Mouse (Mus musculus): ENCODE data around the gene Ift22.
A peak's percentile ranks its signal among the peaks of the same experiment; 100 is the strongest.
"Not testable (repeated sequence)": the region's sequence is repeated elsewhere in the genome, so short reads cannot be mapped to it uniquely, and the experiment has no call there.

The Ift22 gene

GRCm38 (mm10) chr5:136907587-136907986, 363 bp upstream of the Ift22 start:
- no peak for DNase-seq (ENCODE audit: low spot score)

DNA sequence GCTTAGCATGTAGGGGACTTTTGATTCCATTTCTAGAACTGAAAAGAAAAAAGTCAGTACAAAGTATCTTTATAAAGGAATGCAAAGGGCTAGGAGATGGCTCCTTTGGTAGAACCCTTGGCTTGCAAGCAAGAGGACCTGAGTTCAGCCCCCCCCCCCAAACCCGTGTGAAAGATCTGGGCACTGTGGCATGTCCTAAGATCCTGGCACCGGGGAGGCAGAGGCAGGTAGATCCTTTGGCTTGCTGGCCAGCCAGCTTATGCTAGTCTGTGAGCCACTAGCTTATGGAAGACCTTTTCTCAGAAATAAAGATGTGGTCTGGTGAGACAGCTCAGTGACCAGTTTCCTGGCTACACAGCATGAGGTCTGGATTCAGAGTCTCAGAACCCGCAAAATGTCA, 6.2 kb downstream of the Ift22 start:
- no peak for DNase-seq (ENCODE audit: low spot score)

- no peak for DNase-seq (ENCODE audit: low spot score)
Measured at GRCm38 (mm10) chr5:136917613-136918242, 9.8 kb downstream of the Ift22 start.

DNA sequence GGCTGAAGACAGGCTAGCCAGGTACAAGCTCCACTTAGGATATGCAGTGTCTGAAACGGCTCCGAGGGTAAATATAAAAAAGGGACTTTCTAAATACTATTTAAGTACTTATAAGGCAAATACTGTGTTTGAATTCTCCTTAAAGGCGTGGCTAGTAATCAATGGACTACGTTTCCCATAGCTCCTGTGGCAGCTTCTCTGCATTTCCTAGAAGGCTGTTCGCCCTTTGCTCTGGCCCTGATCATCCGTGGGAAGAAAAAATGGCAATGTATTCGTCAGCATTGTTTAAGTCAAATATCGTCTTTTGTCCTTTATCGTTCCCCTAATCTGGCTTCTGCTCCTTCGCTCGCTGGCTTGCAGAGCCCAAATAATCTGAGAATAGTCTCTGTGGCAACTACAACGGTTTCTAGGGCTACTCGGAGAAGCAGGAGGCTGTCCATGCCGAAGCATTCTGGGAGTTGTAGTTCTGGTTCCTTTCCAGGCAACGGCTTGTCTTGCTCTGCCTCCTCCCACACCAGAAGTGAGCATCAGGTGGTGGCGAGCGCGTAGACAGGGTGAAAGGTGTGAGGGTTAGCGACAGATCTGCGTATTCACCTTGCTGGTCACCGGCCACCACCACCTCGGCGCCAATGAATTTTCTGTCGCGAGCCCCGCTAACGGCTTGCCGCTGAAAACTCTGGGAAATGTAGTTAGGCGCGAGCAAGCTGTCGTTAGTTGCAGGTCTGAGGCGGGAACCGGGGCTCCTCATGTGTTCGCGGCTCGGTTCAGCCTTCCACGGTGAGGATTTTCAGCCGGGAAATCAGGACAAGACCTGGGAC, 10.9 kb downstream of the Ift22 start:
- peak; percentile 62 for DNase-seq (ENCODE audit: low spot score)

- DNase-seq (ENCODE audit: low spot score) = no peak
Measured at GRCm38 (mm10) chr5:136919546-136920301, 11.8 kb downstream of the Ift22 start.

GRCm38 (mm10) chr5:136922830-136923229, 14.9 kb downstream of the Ift22 start:
- DNase-seq (ENCODE audit: low spot score) = no peak

DNA sequence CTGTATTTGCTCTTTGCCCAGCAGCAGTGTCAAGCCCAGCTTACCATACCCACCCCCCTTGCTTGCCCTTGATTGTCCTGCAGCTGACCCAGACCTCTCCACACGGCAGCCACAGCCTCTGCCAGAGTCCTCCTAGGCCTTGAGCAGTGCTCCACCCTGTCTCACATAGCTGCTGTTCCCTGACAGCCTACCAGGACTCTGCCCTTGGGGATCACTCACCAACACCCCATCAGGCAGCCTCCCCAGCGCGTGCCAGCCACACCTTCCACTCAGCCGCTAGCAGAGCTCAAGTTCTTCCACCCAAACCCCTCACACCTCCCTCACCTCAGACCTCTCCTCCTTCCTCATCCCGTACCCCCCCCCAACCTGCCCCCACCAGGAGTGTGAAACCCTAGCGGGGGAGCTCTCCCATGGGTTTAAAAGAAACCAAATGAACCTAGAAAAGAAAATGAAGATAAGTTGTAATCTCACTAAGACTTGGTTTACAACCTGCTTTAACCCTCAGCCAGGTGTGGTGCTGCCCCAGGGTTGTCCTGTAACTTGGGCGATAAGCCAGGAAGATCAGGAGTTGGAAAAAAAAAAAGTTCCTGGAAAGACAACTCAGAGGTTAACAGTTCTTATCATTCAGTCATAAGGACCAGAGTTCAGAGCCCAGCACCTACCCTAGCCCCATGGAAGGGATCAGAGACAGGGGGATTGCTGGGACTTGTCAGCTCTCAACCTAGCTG, 16.0 kb downstream of the Ift22 start:
- DNase-seq (ENCODE audit: low spot score) = no peak

DNA sequence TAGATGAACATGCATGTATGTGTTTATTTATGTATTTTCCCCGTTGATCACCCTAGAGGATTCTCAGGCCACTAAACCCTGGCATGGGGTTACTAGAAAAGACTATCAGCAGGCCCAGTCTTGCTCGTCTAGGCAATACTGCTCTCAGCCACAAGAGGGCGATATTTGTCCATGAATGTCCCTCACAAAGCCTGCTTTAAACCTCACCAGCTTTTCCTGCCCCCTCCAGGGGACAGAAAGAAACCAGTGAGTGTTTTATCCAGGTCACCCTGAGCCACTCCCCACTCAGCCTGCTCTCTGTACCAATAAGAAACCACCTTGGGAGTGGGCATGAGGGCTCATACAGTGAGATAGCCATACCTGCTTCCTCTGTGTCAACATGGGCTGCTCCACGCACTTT, 21.1 kb downstream of the Ift22 start:
- peak; percentile 85 for DNase-seq (ENCODE audit: low spot score)

- DNase-seq (ENCODE audit: low spot score) = no peak
Measured at GRCm38 (mm10) chr5:136931896-136932295, 23.9 kb downstream of the Ift22 start.

DNA sequence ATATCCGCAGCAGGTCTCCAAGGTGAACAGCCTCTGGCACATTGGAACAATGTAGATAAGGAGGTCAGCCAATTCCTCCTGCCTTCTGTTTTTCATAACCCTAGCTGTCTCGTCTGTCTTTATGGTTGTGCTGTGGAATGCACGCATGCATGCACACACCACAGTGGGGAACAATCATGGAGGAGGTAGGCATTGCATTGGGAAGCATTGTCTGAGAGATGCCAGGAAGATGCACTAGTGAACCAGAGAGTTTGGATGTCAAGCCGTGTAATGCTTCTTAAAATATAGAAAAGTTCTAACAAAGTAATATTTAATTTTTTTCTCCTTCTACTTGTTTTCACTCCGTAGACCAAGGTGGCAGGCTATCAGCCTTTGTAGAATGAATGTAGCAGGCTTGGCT, 25.0 kb downstream of the Ift22 start:
- no peak for DNase-seq (ENCODE audit: low spot score)

DNA sequence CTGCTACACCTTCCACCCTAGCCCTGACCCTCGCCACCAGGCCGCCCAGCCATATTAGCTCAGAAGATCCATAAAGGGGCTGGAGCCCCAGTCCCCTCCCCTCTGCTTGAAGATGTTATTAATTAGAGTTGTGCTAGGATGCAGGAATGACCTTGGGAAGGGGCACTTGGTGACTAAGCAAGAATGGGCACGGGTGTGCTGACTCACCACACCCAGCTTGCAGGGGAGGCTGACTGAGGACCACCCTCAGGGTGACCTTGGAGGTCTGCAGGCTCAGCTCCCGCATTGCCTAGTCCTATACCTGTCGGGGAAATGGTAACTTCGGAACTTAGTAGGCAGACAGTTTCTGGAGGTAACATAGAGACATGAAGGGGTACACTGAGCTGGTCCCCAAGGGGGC, 26.0 kb downstream of the Ift22 start:
- no peak for DNase-seq (ENCODE audit: low spot score)

DNA sequence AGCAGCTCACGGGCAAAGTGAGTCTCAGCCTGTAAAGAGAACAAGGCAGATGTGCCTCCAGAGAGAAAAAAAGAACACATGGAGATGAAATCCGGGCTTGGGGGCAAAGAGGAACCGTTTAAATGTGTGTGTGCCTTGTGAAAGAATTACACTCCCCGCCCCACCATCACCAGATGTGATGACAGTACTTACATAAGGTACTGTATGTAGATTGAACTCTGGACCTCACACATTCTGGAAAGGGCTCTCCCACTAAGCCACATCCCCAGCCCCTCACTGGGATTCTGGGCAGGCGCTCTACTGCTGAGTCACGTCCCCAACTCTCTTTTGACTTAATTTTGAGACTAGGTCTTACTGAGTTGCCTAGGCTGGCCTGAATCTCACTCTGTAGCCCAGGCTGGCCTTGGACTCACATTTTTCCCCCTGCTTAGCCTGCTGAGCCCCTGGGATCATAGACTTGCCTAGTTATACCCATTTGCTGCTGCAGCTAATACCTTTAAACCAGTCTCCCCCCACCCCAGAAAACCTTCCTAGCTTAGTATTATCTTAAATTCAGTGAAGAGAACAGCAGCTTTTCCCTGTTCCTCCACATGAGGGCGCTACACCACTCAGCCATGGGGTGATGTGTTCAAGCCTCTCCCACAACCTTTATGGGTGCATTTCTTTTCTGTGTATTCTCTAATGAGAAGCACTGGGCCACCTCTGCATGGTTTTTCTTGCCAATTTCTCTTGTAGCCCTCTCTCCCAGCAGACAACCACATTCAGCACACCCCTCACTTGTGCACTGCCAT, 28.1 kb downstream of the Ift22 start:
- DNase-seq (ENCODE audit: low spot score) = no peak

DNA sequence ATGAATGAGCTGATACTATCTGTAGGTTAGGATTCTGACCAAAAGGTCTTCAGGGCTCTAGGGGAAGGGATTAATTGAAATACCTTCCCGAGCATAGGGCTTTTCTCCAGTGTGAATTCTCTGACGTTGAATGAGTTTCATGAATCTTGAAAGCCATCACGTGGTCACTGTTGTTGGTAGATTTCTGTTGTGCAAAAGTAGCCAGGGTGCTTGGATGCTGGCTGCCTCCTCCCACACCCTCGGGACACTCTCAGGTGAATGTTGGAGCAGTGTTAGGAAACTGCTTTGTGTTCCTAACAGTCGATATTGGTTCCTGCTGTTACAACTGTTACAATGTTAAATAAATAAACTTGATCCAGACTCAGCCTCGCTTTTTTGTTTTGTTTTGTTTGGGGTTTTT, 28.8 kb downstream of the Ift22 start:
- DNase-seq (ENCODE audit: low spot score) = no peak

DNA sequence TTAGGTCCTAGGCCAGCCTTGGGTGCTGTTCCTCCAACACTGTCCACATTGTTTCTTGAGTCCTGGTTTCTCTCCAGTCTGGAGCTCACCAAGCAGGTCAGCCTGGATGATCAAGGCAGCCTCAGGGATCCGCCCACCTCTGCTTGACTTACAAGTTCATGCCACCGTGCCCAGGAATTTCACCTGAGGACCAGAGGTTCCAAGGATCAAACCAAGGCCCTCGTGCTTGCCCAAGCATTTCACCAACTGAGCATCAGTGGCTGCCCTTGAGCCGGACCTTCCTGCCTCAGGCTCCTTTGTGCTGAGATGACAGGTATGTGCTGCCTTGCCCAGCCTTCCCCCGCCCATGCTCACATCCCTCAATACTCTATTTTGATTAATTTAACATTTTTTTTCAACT, 29.7 kb downstream of the Ift22 start:
- peak; percentile 20 for DNase-seq (ENCODE audit: low spot score)

- DNase-seq (ENCODE audit: low spot score) = no peak
Measured at GRCm38 (mm10) chr5:136939284-136939683, 31.3 kb downstream of the Ift22 start.

DNA sequence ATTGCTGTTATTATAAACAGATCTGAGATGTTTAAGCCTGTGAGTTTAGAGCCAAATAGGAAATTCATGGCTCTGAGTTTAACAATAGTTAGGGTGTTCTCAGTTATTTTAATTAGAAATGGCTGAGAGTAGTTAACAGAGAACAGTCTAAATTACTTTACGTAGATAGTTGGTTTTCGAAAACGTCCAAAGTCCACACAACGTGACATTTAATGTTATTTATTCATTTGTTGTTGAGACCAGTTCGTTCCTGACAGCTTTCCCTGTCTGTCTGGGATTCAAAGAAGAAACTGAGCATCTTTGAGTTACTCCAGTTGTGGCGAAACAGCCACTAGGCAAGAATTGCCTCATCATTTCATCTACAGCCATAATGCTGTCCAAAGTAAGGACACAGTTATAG, 32.1 kb downstream of the Ift22 start:
- DNase-seq (ENCODE audit: low spot score) = not testable (repeated sequence)

GRCm38 (mm10) chr5:136940845-136941560, 33.1 kb downstream of the Ift22 start:
- no peak for DNase-seq (ENCODE audit: low spot score)

- no peak for DNase-seq (ENCODE audit: low spot score)
Measured at GRCm38 (mm10) chr5:136942781-136943180, 34.8 kb downstream of the Ift22 start.

GRCm38 (mm10) chr5:136943382-136943781, 35.4 kb downstream of the Ift22 start:
- DNase-seq (ENCODE audit: low spot score) = no peak

GRCm38 (mm10) chr5:136945084-136945483, 37.1 kb downstream of the Ift22 start:
- DNase-seq (ENCODE audit: low spot score) = no peak

DNA sequence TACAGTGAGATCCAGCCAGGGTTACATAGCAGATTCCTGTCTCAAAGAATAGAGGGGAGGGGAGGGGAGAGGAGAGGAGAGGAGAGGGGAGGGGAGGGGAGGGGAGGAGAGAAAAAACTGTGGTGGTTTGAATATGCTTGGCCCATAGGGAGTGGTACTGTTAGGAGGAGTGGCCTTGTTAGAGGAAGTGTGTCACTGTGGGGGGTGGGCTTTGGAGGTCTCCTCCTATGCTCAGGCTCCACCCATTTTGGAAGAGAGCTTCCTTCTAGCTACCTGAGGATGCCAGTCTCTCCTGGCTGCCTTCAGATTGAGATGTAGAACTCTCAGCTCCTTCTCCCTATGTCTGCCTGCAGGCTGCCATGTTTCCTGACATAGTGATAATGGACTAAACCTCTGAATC, 39.9 kb downstream of the Ift22 start:
- no peak for DNase-seq (ENCODE audit: low spot score)
